Mouse (Mus musculus) gastrocnemius, postnatal 36 days (tissue): ENCODE measurements around the gene Abcb9. TPM values are rescaled to one million over a fixed set of nuclear protein-coding genes. Genes with fewer than 3 reads are reported as not detected.

Source experiments
- DNase-seq, 2 experiments: peaks; one replicate each; pipeline ENCODE4 v3.0.0; 2022
- intact Hi-C: fragments of 180-260 bp; cut with DNase I; formaldehyde crosslinking; loops from one replicate; pipeline ENCODE4 v1.15.1; 2025
- total RNA-seq, 2 experiments: library from RNA; stranded (reverse); gene quantifications; 2 replicates each; pipeline ENCODE4 v1.2.3; 2021

The Abcb9 gene
- total RNA-seq, 2 experiments from 2014 or later: 8.1 to 8.8 TPM

DNA sequence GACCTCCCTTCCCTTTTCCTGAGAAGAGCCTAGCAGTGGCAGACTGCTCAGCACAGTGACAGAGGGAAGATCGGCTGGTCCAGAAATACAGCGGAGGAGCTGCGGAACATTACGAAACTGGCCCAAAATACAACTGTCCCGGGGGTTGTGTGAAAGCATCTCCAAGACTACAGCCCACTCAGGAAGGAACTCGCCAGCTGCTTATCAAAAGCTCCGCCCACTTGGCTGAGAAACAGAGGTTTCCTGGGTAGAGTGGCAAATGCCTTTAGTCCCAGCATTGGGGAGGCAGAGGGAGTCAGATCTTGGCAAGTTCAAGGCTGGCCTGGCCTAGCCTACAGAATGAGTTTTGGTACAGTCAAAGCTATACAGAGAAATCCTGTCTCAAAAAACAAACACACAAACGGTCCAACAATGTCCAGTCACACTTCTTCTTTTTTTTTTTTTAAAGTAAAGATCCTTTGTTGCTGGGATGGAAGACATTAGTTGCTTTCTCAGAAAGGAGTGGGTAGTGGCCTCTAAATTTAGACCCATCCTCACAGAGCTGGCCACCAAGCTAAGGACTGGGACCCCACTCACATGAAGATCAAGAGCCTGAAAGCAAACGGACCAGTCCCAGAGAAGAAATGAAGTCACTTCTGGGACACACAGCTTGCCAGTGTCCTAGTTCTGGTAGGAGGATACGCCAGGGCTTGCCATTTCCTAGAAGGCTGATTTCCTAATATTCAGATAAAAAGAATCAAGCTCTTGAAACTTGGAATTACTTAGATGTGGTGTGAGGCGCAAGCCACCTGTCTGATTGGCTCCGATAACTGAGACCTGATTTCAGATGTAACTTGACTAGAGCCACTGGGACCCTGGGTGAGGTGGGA, 76.0 kb downstream of the Abcb9 start:
- DNase-seq: no peak
- intact Hi-C loops: no loop called here

DNA sequence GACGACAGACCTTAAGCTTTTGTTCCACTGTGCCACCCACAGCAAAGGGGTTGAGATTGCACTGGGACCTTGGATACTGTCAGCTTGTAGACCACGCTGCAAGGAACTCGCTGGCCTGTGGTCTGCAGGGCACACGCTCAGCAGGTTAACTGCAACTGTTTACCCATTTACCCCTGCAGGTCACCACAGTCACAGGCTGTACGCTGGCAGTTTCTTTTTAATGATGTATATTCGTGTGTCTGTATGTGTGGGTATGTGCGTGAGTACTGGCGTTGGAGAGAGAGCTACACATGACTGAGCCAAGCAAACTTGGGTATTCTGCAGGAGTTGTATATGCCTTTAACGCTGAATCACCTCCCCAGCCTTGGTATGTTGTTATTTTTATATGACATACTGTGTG, 76.9 kb downstream of the Abcb9 start:
- DNase-seq: no peak
- intact Hi-C loops: no loop called here

DNA sequence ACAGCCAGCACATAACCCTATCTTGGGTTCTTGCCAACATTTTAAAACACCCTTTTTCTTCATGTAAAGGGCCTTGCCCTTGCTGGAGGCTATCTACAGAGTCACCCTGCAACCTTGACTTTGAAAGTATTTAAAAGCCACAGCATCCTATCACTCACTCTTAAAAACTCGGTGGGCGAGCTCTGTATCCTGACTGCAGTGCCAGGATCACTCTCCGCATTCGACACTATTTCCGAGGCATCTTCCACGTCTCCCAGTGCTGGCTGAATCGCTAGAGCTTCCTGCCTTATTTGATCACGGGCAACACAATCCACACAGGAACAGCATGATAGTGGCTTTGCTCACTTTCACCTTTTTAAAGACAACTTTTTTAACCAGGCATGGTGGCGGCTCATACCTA, 77.7 kb downstream of the Abcb9 start:
- DNase-seq: no peak
- intact Hi-C loops: no loop called here

GRCm38 (mm10) chr5:124016291-124016821, 79.2 kb downstream of the Abcb9 start:
- intact Hi-C loops: no loop called here
- DNase-seq: no peak

- no peak for DNase-seq
- intact Hi-C loops: no loop called here
Observed at GRCm38 (mm10) chr5:124015727-124016126, 79.9 kb downstream of the Abcb9 start.

- no peak for DNase-seq
Observed at GRCm38 (mm10) chr5:124014791-124015251, 80.8 kb downstream of the Abcb9 start.

GRCm38 (mm10) chr5:124014180-124014579, 81.4 kb downstream of the Abcb9 start:
- intact Hi-C loops: no loop called here
- DNase-seq: no peak

More at GRCm38 (mm10) chr5:124014791-124015251, 80.8 kb downstream of the Abcb9 start:
- intact Hi-C loops: no loop called here

DNA sequence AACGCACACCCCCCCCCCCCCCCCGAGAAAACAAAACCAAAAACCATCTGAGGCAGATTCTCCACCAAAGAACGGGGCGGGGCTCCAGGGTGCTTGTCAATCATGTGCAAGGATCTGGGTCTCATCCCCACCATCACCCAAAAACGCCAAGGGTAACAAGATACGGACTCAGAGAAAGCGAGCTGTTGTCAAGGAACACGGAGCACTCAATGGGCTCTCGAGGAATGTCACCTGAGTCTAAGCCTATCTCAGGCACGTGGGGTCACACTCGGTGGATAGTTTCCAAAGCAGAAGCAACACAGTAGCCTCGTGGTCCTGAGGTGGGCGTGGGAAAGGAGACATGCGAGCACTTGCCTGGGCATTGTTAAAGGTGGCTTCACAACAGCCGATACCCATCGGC, 81.9 kb downstream of the Abcb9 start:
- intact Hi-C loops: no loop called here
- no peak for DNase-seq

DNA sequence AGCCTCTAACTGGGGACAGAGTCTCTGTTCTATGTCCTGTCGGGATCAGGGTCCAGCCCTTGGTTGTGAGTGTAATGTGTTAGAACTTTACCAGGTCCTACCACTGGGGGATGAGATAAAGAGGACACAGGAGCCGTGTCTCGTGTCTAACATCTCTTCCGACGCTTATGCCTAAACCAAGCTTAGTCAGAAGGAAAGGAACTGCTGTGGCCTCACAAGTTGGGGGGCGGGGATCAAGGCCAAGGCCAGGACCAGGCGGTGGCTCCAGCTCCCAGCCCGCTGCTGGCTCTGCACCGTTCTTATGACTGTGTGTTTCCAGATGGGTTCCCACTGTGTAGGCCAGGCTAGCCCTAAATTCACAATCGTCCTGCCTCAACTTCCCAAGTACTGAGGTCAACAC, 82.7 kb downstream of the Abcb9 start:
- intact Hi-C loops: no loop called here
- DNase-seq: no peak

DNA sequence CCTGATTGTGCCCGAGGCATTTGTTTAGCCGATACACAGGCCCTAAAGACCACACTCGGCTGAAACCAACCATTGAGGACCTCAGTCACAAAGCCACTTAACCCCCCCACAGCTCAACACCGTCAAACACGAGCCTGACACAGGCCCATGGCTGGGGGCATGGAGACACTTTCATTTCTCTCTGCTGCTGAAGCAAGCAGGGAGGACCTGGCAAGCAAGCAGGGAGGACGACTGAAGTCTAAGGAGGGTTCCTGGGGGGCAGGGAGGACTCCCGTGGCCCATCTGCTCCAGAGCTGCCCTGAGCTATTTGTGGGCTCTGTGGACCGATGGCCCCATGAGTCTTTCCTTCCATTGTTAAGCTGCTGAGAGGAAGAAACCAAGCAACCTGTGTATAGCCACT, 83.7 kb downstream of the Abcb9 start:
- no peak for DNase-seq
- intact Hi-C loops: no loop called here

Other genes starting within 250 kb of the Abcb9 start
- under 1 TPM in 1 of 2 experiments, not detected in 1; 0.22 TPM for gene Hcar2, start 230.3 kb downstream of the Abcb9 start, total RNA-seq
- under 1 TPM in 1 of 2 experiments, not detected in 1; 0.54 TPM for gene Hcar1, start 215.8 kb downstream of the Abcb9 start, total RNA-seq
- 10 to 100 TPM; 40.7 to 42.5 TPM for gene Denr, start 188.6 kb downstream of the Abcb9 start, total RNA-seq
- under 1 TPM in 1 of 2 experiments, not detected in 1; 0.47 TPM for gene Gm43518, start 168.4 kb downstream of the Abcb9 start, total RNA-seq
- 1 to 10 TPM; 1.1 to 1.6 TPM for gene Ccdc62, start 165.1 kb downstream of the Abcb9 start, total RNA-seq
- 1 to 10 TPM; 7.2 to 8.1 TPM for gene Hip1r, start 122.2 kb downstream of the Abcb9 start, total RNA-seq
- 1 to 10 TPM; 4.7 to 4.8 TPM for gene Vps37b, start 63.5 kb downstream of the Abcb9 start, total RNA-seq
- gene Ogfod2, start 16.5 kb upstream of the Abcb9 start, total RNA-seq: 10 to 100 TPM; 10.5 to 10.6 TPM
- gene Arl6ip4, start 20.3 kb upstream of the Abcb9 start, total RNA-seq: 10 to 100 TPM; 42.8 to 47.6 TPM
- gene Pitpnm2, start 154.0 kb upstream of the Abcb9 start, total RNA-seq: 10 to 100 TPM; 18.0 to 19.3 TPM
- 1 to 10 TPM; 1.9 to 2.7 TPM for gene Mphosph9, start 232.2 kb upstream of the Abcb9 start, total RNA-seq
- 1 to 10 TPM; 6.0 to 6.4 TPM for gene 2810006K23Rik, start 232.3 kb upstream of the Abcb9 start, total RNA-seq